Mouse (Mus musculus) cerebral cortex, adult 2 months (tissue): ENCODE data around the gene Bphl.

Experiments used
- WGBS: fragments of 180-500 bp; shearing (Covaris S2); methylation state at CpG from one replicate; pipeline ENCODE4 v1.1.7; 2018; 5-methylcytosine and 5-hydroxymethylcytosine counted together

The Bphl gene

DNA sequence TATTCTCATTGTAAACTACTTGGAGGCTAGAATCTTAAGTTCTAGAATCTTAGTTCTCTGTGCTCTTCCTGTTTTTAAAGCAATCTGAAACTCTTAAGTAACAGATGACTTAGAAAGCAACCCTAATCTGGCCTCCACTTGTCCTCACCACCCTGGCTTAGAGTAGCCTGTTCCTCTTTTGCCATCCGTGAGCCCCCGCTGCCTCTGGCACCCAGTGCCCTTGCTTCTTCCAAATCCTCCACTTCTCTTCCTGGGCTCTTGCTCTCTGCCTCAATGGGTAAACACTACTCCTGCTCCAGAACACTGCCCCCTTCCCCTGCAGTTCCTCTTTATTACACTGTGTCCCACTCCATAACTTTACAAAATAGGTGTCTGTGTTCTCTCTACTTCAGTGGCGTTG, 14.3 kb downstream of the Bphl start:
- WGBS: 85% methylated on average over 3 of the region's 3 CpGs

GRCm38 (mm10) chr13:34053673-34054282, 16.4 kb downstream of the Bphl start:
- 78% methylated on average over 13 of the region's 13 CpGs for WGBS

GRCm38 (mm10) chr13:34054391-34054790, 17.0 kb downstream of the Bphl start:
- 68% methylated on average over 4 of the region's 4 CpGs for WGBS

GRCm38 (mm10) chr13:34054983-34055382, 17.6 kb downstream of the Bphl start:
- 88% methylated on average over 3 of the region's 3 CpGs for WGBS

DNA sequence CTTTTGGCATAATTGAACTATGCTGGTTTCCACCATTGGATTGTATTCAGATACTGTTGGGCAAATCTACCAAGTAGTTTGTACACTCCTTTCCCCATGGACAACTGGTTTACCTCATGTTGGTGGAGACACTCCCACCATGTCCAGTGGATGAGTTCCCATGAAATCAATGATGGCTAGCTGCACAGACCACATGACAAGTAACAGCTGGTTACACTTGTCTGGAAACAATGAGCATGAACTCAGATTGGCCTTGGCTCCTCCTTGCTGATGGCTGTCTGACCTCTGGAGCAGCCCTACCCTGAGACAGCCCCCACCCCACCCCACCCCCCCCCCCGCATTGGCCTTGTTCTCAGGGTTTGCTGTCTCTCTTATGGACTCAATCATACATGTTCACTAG, 19.9 kb downstream of the Bphl start:
- 95% methylated on average over 1 of the region's 1 CpGs for WGBS

- WGBS: 92% methylated on average over 9 of the region's 9 CpGs
These were observed 22.7 kb downstream of the Bphl start for GRCm38 (mm10) chr13:34060061-34060460.

DNA sequence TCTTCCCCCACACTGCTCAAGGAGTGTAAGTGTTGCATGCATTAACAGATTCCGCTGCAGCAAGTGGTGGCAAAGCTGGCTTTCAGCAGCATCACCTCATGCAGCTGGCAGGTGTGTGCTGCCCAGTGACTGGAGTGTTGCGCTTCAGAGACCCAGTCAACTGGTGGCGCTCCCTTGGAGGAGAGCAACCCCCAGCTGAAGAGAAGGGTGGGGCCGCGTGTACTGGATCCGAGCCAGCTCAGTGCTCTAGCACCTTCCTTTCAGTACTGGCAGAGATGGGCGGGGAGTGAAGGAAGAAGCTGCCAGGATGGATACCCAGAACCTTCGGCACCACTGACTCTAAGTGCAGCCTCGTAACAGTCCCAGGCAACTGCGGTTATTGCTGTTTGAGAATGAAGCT, 25.1 kb downstream of the Bphl start:
- 85% methylated on average over 10 of the region's 10 CpGs for WGBS

- 29% methylated on average over 1 of the region's 1 CpGs for WGBS
These were observed 29.0 kb downstream of the Bphl start for GRCm38 (mm10) chr13:34066351-34066750.

DNA sequence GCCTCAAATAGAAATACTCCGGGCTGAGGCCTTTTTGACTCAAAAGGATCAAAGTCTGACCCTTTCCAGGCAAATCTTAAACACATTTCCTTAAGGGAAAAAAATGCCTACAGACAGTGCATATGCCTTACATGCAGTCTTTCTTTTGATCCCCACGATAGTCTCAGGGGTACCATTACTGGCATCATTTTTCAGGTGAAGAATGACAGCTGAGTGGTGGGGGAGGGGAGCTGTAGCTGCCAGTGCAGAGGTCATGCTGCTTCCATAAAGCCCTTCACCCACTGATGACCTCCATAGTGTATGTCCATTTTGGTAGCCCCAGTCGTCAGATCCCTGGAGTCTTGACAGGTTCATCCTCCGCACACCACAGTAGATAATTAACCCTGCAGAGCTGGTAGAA, 32.9 kb downstream of the Bphl start:
- WGBS: 88% methylated on average over 4 of the region's 4 CpGs

DNA sequence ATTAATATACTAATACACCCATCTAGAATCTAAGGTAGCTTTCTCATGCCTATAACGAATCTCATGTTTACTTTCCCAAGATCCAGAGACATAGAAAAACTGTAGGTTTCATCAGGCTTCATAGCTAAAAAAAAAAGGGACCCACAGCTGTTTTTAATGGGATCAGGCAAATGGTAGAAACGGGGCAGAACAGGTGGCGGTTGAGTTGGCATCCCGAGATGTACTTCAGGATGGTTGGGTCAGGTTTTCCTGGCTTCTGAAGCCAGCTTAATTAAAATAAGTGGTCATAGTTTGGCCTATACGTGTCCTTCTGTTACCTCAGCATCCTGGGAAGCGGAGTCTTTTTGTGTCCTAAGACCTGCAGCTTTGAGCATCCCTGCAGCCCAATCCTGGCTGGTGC, 34.4 kb downstream of the Bphl start:
- WGBS: 74% methylated on average over 6 of the region's 6 CpGs

GRCm38 (mm10) chr13:34072847-34073246, 35.5 kb downstream of the Bphl start:
- 67% methylated on average over 3 of the region's 3 CpGs for WGBS

GRCm38 (mm10) chr13:34074441-34074840, 37.0 kb downstream of the Bphl start:
- WGBS: 92% methylated on average over 12 of the region's 17 CpGs

GRCm38 (mm10) chr13:34075893-34076292, 38.5 kb downstream of the Bphl start:
- WGBS: 51% methylated on average over 6 of the region's 6 CpGs

DNA sequence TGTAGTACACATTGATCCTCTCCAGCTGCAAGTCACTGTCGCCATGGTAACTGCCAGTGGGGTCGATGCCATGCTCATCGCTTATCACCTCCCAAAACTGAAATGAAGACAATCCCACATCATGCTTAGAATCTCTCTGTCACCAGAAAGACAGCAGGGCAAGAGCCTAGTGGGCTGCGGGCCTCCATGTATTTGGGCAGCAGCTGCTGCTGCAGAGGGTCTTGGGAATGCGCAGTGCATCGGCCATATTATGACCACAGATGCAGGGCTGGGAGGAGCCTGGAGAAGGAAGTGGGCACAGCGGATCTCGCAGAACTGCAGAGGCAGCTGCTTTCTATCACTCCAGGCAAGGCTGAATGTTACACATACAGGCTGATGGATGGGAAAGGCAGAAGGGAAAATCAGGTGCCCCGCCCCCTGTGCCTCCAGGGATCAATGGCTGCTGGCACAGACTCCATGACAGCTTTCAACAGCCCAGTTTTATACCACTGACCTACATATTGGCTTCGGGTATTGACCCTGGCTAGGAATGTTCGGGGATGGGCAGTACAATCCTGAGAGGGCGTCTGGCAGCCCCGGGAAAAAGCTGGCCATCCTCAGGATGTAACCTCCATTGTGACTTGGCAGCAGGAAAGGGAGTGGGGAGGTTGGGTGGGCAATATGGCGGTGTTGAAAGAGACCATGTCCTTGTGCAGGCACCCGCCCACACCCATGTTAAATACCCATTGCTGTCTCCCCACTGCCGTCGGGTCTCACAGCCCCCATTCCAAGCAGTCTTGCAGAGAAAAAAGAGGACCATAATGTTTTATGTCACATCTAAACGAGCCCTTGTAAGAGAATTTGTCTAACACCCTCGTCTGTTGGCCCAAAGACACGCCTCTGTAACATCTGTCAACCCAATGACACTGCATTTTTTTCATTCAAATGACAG, 39.4 kb downstream of the Bphl start:
- WGBS: 11% methylated on average over 20 of the region's 20 CpGs

GRCm38 (mm10) chr13:34077492-34078271, 40.3 kb downstream of the Bphl start, which contains the start of gene Tubb2a:
Gene Tubb2a (minus strand): TSS chr13:34078007.
- under 1% methylated on average over 45 of the region's 45 CpGs for WGBS

DNA sequence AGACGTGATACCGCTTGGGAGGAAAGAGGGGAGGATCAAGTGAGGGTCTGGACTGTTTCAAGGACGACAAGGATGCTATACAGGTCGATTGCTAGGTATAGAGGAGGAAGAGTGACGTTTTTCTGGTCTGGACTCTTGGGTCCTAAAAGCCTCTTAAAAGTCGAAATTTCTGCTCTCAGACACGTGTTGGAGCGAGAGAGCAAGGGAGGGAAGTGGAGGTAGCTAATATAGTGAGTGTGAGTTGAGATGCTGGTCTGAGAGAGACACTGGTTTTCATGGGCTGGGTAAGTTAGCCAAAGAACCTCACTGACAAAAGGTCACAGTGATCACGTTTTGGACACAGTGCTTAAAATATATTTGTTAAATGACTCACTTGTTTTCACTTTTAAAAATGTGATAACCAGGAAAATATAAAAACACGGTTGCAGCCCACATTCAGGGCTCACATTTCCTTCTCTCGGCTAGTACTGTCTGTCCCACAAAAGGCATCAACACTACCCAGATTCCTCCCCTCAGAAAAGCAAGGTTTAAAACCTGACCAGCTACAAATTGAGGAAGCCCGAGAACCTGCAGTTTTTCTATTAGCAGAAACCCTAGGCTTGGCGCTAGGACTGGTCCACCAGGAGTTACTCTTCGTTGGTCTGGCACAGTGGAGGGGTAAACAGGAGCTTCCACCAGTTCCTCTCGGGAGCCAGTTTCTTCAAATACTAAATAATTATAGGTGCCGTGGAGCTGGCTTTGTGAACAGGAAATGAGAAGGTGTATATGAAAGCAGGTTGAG, 41.3 kb downstream of the Bphl start:
- 38% methylated on average over 16 of the region's 16 CpGs for WGBS

DNA sequence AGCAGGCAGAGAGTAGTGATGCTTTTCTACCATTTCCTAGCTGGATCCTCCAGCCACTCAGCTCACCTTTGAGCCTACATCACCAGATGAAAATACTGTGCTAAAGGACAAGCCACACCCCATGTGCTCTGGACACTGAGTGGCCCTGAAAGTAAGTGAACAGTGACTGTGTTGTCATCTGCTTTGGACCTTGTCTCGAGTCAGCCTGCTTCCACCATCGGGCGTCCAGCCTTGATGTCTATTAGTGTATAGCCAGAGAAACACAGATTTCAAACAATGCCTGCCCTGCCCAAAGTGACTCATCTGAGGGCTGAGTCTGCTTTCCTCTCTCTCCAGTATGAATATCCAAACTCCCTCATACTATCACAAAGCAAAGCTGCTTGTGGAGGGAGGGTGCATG, 42.4 kb downstream of the Bphl start:
- WGBS: 78% methylated on average over 3 of the region's 3 CpGs

- WGBS: 87% methylated on average over 4 of the region's 4 CpGs
These were observed 44.5 kb downstream of the Bphl start for GRCm38 (mm10) chr13:34081926-34082325.

- WGBS: 50% methylated on average over 9 of the region's 9 CpGs
These were observed 46.8 kb downstream of the Bphl start for GRCm38 (mm10) chr13:34084026-34084750.

GRCm38 (mm10) chr13:34087052-34087812, 49.8 kb downstream of the Bphl start:
- 55% methylated on average over 7 of the region's 7 CpGs for WGBS
